ENCODE assay signal across 8 mouse cellular contexts in genomic region chr14:25317680-25318471, GRCm38 (mm10).
DNase-seq lines count a peak whose midpoint lies in the region; ATAC-seq and TF ChIP-seq lines count a peak whose summit lies in the region.

No protein-coding gene starts in this region.

- H3K4me1 ChIP-seq in ES-Bruce4 (ENCODE audit: control insufficient read depth, insufficient read depth, low read length) = no peaks in the 10 kb centered on the region
- H3K4me1 ChIP-seq in forebrain, postnatal 0 days (ENCODE audit: insufficient read depth) = no peaks in the 10 kb centered on the region; the same call in 1 of the 2 replicates
- peaks cover 47% of the 10 kb centered on the region for H3K4me1 ChIP-seq in hindbrain, embryonic 12.5 days
- peaks cover 20% of the 10 kb centered on the region for H3K4me1 ChIP-seq in lung, embryonic 15.5 days

- 0 out of 2 replicates have a peak overlapping the region, but pooled peaks have one; percentile 14 for H3K9ac ChIP-seq in ES-Bruce4 (ENCODE audit: low read depth, poor library complexity, severe bottlenecking)
- H3K9ac ChIP-seq in forebrain, postnatal 0 days = peak overlapping the region; percentile 43; the same call in 1 of the 2 replicates
- H3K9ac ChIP-seq in hindbrain, embryonic 12.5 days = peak overlapping the region; percentile 42; the same call in 1 of the 2 replicates
- H3K9ac ChIP-seq in lung, embryonic 15.5 days = peak overlapping the region; percentile 41

- WGBS in forebrain, postnatal 0 days = 7% methylated on average over 37 of the region's 37 CpGs
- 2% methylated on average over 36 of the region's 37 CpGs for WGBS in hindbrain, embryonic 12.5 days
- WGBS in lung, embryonic 15.5 days = 9% methylated on average over 37 of the region's 37 CpGs

- peak; percentile 90 for ATAC-seq in forebrain, postnatal 0 days
- ATAC-seq in hindbrain, embryonic 12.5 days (ENCODE audit: low FRiP score) = peak; percentile 93
- peak; percentile 63 for ATAC-seq in lung, embryonic 15.5 days (ENCODE audit: borderline replicate concordance, extremely low read depth, low FRiP score, low TSS enrichment)
- ATAC-seq in erythroblast, adult 5-6 weeks (replicated peaks; ENCODE audit: low FRiP score, poor library complexity, severe bottlenecking) = no peak

- no peaks in the 10 kb centered on the region for H3K9me3 ChIP-seq in ES-Bruce4 (replicated peaks; ENCODE audit: control insufficient read depth, insufficient read depth, low read length, poor library complexity, severe bottlenecking)
- no peaks in the 10 kb centered on the region for H3K9me3 ChIP-seq in forebrain, postnatal 0 days (ENCODE audit: low read length)
- no peaks in the 10 kb centered on the region for H3K9me3 ChIP-seq in hindbrain, embryonic 12.5 days (replicated peaks)
- H3K9me3 ChIP-seq in lung, embryonic 15.5 days = no peaks in the 10 kb centered on the region

- TF ChIP-seq POLR2A in ES-Bruce4 (IDR thresholded peaks at IDR 0.05; ENCODE audit: insufficient read depth, low read length) = no peak

- no peaks in the 10 kb centered on the region for H3K36me3 ChIP-seq in ES-Bruce4 (ENCODE audit: control insufficient read depth, insufficient read depth, low read length, poor library complexity, severe bottlenecking)
- no peaks in the 10 kb centered on the region for H3K36me3 ChIP-seq in forebrain, postnatal 0 days (ENCODE audit: insufficient read depth)
- H3K36me3 ChIP-seq in hindbrain, embryonic 12.5 days = no peaks in the 10 kb centered on the region
- no peaks in the 10 kb centered on the region for H3K36me3 ChIP-seq in lung, embryonic 15.5 days

- H3K4me2 ChIP-seq in forebrain, postnatal 0 days (ENCODE audit: low read depth) = peak overlapping the region; percentile 28
- H3K4me2 ChIP-seq in hindbrain, embryonic 12.5 days (replicated peaks) = peak overlapping the region; percentile 41
- peak overlapping the region; percentile 52 for H3K4me2 ChIP-seq in lung, embryonic 15.5 days

- no peak overlapping the region for H3K27ac ChIP-seq in ES-Bruce4 (ENCODE audit: insufficient read depth, low read length)
- H3K27ac ChIP-seq in forebrain, postnatal 0 days (ENCODE audit: low read depth, low read length) = peak overlapping the region; percentile 84
- peak overlapping the region; percentile 92 for H3K27ac ChIP-seq in hindbrain, embryonic 12.5 days
- peak overlapping the region; percentile 79 for H3K27ac ChIP-seq in lung, embryonic 15.5 days

- no peak for TF ChIP-seq CTCF in ES-Bruce4 (IDR thresholded peaks at IDR 0.05; ENCODE audit: low read depth, low read length)
- no peak for TF ChIP-seq CTCF in forebrain, postnatal 0 days (IDR thresholded peaks at IDR 0.05; ENCODE audit: low read depth)

- H3K27me3 ChIP-seq in ES-Bruce4 (ENCODE audit: control insufficient read depth, insufficient read depth, low read length, poor library complexity, severe bottlenecking) = no peaks in the 10 kb centered on the region
- H3K27me3 ChIP-seq in forebrain, postnatal 0 days (ENCODE audit: insufficient read depth, low read length) = no peaks in the 10 kb centered on the region
- H3K27me3 ChIP-seq in hindbrain, embryonic 12.5 days = no peaks in the 10 kb centered on the region; the same call in 1 of the 2 replicates
- no peaks in the 10 kb centered on the region for H3K27me3 ChIP-seq in lung, embryonic 15.5 days

- H3K4me3 ChIP-seq in ES-Bruce4 (ENCODE audit: low read depth, low read length) = peak overlapping the region; percentile 26; the same call in 1 of the 2 replicates
- no peak overlapping the region for H3K4me3 ChIP-seq in forebrain, postnatal 0 days (ENCODE audit: low read depth, low read length)
- no peak overlapping the region for H3K4me3 ChIP-seq in hindbrain, embryonic 12.5 days
- H3K4me3 ChIP-seq in lung, embryonic 15.5 days = peak overlapping the region; percentile 16

- DNase-seq in cerebellum, adult 11-12 months = peak; percentile 74
- peak; percentile 85 for DNase-seq in forebrain, postnatal 0 days
- peak; percentile 86 to 91 for DNase-seq in layer of hippocampus, postnatal 14 days (ENCODE audit: low spot score in 2 of 2)
- peak; percentile 73 for DNase-seq in retina, postnatal 7 days (ENCODE audit: low read depth, low spot score)

- peak; percentile 92 for TF ChIP-seq EP300 in ES-Bruce4 (IDR thresholded peaks at IDR 0.05; ENCODE audit: insufficient read depth, low read depth, low read length)

Comparison
In these comparisons a context has a peak if more than half of its experiments do, and no peak if none do; other contexts are left out.
1. H3K4me3 ChIP-seq: peak in ES-Bruce4 (single experiment) and lung, embryonic 15.5 days (single experiment); none in forebrain, postnatal 0 days (single experiment) and hindbrain, embryonic 12.5 days (single experiment).
2. Peak in every context shown above with its lines, with median percentiles within 50 percentile points of each other: H3K9ac ChIP-seq, DNase-seq and H3K4me2 ChIP-seq.